Mouse (Mus musculus) thymus, postnatal 0 days (tissue): ENCODE measurements around the gene Gatad2a. TPM values are rescaled to one million over a fixed set of nuclear protein-coding genes. Genes with fewer than 3 reads are reported as not detected.
"Not testable (repeated sequence)": the region's sequence is repeated elsewhere in the genome, so short reads cannot be mapped to it uniquely, and the experiment has no call there.

Source experiments
- DNase-seq: peaks from one replicate; pipeline ENCODE4 v3.0.0-alpha.2; 2015; ENCODE audit warnings: low spot score
- polyA plus RNA-seq: library from polyadenylated mRNA; unstranded; fragments of >200 nt; fragmentation: Nextera tagmentation; extraction: Ambion mirVana; gene quantifications from 2 replicates; pipeline ENCODE4 v1.2.1, GENCODE M21; 2015

Gatad2a gene
- polyA plus RNA-seq, 1 experiment from 2014 or later, result 60.8 TPM

DNA sequence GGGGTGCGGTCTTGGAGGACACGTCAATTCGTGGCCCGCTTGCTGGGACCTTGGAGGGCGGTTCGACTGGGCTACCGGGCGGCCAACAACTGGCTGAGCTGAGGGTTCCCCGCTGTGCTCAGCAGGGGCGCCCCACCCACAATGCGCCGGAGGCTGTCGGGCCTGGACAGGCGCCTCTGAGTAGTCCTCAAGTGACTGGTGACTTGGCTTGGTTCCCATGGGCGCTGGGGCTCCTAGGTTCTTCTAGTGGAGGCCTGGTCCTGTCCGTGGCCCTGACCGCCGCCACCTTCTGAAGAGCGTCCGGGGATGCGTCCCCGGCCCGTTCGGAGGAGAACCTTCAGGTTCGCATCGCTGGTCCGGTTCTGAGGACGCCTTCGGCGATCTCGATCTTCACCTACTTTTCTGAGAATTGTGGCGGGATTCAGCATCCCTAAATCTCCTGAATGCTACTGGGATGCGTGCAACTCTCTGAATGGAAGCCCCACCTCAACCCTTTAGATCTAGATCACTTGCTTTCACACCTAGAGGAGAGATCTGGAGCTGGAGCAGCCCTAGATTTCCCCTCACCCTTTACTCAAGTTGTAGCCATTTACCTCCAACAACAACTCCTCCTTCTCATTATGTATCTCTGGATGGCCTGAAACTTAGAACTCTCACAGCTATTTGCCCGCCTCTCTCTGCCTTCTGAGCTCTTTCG, 553 bp upstream of the Gatad2a start:
- peak; percentile 22 for DNase-seq

DNA sequence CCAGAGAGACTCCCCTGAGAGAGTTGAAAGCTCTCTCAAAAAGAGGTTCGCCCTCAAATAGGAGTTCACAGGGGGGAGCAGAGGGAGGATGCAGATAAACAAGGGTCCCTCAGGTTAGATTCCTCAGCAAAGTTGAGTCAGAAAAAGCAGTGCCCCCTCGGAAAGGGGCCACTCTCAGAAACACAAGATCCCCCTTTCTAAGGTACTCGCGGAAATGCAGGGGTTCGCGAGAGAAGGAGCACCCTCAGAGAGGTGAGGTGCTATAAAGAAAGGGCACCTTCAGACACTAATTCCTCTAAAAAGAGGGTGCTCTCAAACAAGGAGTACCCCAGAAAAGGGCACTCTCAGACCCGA, 785 bp downstream of the Gatad2a start:
- DNase-seq, result peak; percentile 57

DNA sequence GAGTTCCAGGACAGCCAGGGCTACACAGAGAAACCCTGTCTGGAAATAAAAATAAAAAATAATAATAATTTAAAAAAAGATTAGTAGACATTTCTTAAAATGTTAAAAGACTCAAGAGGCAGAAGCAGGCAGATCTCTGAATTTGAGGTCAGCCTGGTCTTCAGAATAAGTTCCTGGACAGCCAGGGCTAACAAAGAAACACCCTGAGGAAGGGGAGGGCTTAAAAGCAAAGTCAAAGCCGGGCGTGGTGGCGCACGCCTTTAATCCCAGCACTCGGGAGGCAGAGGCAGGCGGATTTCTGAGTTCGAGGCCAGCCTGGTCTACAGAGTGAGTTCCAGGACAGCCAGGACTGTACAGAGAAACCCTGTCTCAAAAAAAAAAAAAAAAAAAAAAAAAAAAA, 7.2 kb downstream of the Gatad2a start:
- not testable (repeated sequence) for DNase-seq

DNA sequence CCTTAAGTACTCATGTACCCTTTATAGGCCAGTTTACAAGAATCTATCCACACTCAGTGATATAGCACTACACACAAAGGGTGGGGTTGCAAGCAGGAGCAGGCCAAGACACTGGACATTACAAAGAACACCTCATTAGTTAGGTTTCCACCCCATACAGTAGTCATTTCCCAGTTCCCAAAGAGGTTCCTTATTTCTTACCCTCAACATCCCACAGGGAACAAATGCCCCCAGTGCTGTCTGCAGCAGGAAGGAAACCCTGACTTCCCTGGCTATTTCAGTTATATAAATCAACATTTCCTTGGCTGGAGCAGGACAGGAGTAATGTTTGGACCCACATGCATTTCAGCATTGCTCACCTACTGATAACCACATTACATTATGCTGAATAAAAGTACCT, 8.4 kb downstream of the Gatad2a start:
- DNase-seq, result no peak

DNA sequence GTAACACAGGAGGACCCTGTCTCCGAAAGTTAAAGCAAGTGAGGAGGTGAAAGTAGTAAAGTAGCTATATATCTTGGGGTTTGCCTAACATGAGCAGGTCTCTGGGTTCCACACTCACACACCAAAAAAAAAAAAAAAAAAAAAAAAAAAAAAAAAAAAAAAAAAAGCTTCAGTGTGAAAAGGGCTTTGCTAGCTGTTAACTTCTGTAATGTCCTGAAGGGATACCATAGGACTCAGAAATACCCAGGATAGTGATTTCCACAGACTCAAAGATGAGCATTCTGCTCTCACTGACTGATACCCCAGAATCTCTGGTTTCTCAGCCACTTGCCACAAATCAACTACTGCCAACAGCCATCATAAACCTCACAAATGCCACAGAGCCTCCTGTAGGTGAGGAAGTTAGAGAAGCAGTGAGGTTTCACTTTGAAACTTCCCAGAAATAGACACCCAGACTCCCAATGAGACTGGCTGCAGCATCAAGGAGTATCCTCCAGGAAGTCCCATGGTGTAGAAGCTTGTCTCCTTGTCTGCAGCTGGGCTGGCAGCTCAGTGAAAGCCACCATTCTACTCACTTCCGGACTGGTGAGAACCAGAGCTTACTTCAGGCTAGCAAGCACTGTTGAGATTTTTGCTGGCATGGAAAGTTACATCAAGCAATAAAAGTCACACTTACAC, 11.2 kb downstream of the Gatad2a start:
- DNase-seq, result peak; percentile 56

DNA sequence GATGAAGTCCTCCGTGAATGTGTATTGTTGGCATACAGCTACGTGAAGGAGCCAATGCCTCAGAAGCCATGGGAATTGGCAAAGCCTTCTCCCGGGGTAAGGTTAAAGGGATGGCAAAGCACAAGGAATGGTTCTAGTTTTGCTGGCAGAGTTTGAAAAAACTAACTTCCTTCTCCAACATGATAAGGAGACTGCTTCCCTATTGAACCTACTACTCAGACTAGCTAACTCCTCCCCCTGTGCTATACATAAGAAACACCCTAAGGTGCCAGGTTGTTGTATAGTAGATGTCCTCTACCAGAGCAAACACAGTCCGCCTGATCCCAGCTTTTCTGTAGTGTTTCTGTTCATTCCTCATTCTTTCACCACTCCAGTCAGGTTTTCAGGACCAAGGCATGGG, 17.7 kb downstream of the Gatad2a start:
- no peak for DNase-seq

DNA sequence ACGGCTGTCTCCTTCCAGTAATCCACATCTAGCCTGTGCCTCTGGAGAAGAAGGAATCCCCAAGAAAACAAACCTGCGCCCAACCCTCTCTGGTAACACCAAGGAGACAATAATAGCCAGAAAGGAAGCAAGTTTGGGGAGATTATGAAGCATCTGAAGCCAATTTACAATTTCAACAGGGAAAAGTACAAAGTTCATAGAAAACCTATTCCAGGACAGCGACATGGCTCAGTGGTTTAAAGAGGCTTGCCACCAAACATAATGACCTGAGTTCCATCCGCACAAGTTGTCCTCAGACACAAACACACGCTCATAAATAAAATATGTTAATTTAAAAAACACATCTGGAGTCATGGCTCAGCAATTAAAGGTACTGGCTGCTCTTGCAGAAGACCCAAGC, 21.4 kb downstream of the Gatad2a start:
- DNase-seq, result no peak

DNA sequence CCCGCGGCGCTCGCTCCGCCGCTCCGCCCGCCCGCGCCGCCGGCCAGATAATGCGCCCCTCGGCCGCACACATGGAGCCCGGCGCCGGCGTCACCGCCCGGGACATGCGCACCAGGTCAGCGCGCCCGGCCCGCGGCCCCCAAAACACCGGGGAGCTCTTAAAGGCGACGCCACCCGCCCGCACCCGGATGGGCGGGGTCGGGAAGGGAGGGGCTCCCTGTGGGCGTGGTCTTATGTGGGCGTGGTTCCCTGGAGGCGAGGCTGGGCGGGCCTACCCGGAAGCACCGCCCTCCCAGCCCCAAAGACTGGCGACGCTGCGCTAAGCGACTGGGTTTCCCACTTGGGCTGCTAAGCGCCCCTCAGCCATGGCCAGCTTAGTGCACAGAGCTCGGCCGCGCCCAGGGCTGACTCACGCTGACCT, 22.0 kb downstream of the Gatad2a start:
- peak; percentile 95 for DNase-seq

DNA sequence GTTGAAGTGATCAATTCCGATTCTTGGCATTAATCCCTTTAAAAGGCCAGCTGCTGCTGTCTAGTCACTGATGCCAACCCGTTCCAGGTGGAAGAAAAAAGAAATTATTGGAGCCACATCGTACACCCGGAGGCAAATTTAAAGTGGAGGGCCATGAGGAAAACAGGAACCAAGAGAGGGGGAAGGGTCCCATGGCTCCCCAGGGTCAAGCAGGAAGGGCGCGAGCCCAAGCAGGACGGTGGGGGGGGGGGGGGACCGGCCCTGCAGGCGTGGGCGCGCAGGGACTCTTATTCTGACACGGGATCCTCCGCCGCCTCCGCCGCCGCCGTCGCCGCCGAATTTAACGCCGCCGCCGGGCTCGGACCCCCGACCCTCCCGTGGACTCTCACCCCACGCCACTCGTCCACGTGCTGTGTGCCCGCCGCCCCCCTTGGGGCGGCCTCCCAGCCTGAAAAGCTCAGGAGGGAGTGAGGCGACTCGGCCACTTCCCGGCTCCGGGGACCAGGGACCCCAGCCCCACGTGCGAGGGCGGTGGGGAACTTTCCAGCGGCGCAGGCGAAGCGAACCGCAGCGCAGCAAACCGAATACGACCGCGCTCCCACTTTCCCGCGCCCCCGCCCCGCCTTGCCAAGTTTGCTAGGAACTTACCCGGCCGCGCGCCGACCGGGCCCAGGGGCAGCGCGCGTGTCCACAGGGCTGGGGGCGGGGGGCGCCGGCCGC, 22.6 kb downstream of the Gatad2a start:
- no peak for DNase-seq

DNA sequence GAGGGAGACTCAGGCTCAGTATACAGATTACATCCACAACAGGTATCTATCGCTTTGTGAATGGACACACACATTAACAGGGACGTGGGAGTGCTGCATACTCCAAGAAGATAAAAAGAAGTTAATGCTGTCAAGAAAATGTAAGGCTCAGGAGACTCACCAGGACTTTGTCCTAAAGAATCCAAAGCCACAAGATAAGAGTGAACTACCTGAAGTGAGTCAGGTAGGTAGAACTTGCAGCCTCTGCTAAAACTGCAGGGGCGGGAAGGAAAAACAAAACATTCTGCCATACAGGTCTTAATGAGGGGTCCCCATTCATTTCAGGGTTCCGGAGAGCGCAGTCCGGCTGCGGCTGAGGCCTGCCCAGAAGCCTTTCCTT, 23.1 kb downstream of the Gatad2a start:
- no peak for DNase-seq

DNA sequence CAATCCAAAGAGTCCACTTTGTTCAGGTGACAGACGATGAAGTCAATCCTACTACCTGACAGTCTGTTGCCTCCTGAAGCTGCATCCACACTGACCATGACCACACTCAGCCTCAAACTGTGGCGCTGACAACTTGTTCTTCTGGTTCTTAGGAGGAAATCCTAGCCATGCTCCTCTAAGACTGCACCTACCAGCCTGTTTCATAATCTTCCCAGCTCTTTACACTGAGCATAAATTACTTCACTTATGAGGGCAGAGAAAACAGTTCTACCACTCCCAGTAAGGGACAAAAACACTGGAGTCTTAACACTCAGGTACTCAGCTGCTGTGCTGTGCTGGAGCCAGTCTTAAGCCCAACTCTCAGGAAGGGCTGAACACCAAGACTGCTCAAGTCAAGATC, 25.3 kb downstream of the Gatad2a start:
- DNase-seq, result no peak

DNA sequence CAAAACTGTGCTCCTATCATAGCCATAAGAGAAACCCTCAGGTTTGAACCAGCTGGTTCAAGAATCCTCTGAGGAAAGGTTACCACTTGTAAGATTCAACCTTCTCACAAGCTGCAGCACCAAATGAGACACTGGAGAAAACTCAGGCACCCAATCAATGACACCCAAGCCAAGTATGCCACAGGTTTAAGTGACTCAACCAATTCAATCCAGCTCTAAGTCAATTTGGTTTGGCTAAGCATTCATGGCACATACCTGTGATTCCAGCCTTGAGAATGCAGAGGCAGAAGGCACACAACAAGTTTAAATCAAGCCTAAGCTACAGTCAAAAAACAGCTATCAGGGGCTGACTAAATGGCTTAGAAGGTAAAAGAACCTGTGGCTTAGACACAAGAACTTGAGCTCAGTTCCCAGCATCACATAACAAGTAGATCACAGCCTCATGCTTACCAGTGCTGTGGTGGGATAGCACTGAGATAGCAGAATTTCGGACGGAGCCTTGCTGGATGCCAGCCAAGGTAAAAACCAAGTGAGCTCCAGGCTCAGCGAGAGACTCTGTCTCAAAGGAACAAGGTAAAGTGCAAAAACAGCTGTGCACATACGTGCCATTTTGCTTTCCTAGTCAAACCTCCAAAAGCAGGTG, 28.8 kb downstream of the Gatad2a start:
- no peak for DNase-seq

DNA sequence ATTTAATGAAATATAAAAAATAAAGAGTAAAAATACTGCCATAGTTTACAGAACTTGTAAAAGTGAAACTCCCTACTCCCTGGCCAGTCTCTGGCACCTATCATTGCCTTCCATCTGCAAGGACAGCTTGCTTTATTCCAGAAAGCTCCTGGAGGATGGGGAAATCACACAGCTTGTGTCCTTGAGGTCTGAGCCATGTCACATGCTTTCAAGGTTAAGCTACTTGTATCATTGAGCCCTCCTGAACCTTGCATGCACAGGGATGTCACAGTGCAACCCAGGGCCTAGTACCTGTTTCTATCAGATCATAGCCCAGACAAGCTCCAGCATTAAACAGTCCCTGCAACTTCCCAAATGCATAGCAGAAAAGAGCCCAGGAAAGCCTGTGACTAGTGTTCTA, 36.9 kb downstream of the Gatad2a start:
- DNase-seq, result no peak

DNA sequence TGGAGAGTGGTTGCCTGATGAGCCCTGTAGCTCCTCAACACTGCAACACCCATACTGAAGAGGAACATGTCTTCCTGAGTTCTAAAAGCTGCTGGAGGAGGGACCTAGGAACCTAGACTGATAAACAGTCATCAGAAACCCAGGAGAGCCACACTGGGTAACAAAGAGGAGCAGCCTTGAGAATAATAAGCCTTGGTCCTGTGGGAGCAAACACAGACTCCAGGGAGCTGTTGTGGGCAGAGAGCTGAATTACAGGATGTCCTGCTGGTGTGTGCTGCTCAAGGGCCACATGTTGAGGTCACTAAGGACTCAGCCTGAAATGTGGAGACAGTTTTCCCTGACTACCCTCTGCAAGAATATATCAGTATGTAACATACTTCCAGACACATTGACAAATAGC, 38.3 kb downstream of the Gatad2a start:
- no peak for DNase-seq

DNA sequence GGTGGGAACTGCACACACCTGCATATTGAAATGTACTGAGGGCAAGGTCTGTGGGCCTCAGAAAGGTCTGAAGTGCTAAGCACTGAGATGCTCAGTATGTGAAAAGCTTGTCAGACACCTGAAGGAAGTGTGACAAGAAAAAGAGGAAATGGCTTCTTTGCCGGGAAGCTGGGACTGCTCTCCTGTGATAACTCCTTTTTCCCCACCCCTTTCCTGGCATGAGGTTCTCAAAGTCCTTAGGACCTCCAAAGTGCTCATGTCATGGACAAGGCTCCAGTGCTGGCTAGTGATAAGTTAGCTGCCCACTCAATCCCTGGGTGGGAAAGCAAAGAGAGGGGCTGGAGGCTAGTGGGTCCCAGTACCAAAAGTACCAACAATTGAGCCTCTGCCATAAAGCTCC, 38.8 kb downstream of the Gatad2a start:
- DNase-seq, result no peak

DNA sequence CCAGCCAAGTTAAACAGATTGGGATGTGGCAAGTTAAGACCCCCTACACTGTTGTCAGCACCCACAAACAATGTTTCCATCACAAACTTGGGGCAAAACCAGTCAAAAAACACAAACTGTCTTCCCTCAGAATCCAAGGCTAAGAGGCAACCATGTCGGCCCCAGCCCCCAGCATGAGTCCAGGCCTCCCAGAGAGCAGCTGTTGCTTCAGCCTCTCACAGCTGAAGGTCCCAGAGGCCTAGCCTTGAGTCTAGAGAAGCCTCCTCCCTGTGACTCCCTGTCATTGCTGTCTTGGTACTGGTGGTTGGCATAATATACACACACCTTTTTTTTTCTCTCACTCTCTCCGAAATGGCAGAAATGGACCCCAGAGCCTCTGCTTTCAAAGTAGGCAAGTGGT, 39.5 kb downstream of the Gatad2a start:
- DNase-seq, result no peak

DNA sequence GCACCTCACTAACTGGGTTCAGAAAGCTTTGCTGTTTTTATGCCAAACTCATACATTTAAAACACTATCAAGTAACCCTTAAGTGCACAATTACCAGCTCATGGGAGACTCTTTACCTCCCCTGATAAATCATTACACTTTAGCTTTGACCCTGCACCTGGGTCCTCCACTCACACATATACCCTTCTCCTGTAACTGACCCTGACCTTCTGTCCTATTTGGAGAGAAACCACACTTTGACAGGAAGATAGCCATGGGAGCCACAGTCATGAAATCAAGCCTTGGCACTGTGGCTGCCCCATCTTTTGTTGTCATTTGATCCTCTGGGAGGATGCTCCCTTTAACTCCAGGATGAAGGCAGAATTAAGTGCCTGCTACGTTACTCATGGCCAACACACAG, 41.5 kb downstream of the Gatad2a start:
- DNase-seq, result no peak

DNA sequence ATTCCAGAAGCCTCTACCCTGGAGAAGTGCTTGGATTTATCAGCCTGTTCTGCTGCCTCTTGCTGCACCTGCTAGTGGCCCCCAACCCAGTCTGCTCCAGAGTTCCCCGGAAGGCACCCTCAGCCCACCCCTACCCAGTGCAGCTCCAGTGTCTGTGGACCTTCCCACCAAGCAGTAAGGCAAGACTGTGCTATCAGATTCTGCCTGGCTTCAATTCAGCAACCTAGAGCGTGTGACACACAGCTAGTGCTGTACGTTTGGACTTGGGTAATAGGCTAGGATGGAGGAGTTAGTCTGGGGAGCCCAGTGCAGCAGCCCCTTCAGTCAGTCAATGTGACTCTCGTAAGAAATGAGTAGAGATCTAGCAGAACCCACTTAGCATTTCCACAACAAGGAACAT, 42.0 kb downstream of the Gatad2a start:
- no peak for DNase-seq

DNA sequence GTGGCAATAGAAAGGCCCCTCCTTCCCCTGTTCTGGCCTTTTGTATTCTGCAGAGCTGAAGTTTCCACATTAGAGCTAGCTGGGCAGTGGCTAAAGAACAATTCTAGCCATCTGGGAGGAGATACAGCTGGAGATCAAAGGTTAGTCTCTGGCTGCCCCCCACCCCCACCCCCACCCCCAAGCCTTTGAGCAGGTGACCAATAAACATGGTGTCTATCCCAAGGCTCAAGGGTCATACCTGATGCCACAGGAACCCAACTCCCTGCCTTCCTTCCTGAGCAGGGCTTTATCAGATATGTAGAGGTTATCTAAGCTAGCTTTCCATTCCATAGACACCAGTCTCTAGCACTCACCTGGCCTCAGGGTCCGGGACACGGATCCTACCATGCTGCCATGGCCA, 45.9 kb downstream of the Gatad2a start:
- DNase-seq, result no peak

DNA sequence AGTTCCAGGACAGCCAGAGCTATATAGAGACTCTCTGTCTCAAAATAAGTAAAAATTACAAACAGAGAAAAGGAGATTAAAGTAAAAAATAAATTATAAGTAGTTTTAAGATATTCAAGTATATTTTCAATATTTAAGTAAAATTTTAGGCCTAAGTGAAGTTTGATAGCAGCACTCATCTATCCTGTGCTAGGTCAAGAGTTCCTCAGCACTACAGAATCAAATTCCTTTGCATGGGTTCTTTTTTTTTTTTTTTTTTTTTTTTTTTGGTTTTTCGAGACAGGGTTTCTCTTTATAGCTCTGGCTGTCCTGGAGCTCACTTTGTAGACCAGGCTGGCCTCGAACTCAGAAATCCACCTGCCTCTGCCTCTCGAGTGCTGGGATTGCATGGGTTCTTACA, 53.7 kb downstream of the Gatad2a start:
- DNase-seq, result not testable (repeated sequence)

DNA sequence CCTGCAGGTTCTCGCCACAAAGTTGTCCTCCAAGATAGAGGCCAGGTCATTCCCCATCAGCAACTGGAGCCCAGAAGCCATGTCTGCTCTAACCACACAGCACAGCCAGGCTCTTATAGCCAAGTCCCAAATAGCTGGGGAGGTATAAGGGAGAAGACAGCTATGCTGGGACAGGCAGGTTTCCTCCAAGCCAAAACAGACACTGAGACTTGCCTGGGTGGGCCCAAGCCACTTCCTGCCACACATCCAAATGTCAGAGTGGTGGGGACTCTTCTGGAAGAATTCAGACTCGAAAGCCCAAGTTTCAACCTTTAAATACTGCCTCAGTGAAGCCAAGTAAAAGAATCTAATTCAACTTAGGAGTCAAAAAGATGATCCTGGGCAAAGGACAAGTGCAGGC, 55.8 kb downstream of the Gatad2a start:
- peak; percentile 52 for DNase-seq

DNA sequence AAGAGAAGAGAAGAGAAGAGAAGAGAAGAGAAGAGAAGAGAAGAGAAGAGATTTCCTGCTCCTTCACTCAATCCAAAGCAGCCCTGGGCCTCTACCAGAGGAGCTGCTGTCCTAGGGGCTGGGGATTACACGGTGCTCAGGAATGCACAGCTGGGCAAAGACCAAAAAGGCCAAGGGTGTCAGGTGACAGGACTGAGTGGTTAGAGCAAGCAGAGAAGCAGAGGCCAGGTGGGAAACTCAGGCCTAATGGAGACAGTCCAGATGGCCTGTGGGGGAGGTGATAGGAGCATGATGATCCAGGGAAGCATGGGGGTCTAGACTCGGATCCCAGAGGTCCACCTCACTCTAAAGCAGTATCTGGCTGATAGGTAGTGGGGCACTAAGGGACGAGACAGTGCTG, 56.6 kb downstream of the Gatad2a start:
- no peak for DNase-seq
